Mouse (Mus musculus) lung, embryonic 15.5 days (tissue): ENCODE data around the gene Pnkp. TPM values are rescaled to one million over a fixed set of nuclear protein-coding genes. Genes with fewer than 3 reads are reported as not detected.

Source experiments
- ATAC-seq: fragments of 200-750 bp; cut with Nextera tagmentation; 2 replicates; pipeline ENCODE4 v1.8.0; 2017; ENCODE audit warnings: moderate number of reproducible peaks, borderline replicate concordance; ENCODE audit not compliant: low FRiP score, low TSS enrichment; ENCODE audit errors: extremely low read depth
- H3K27ac ChIP-seq: fragments of 300-500 bp; sonication (generic); 2 replicates; pipeline ENCODE4 v1.5.1; 2015; ENCODE audit warnings: moderate library complexity, mild to moderate bottlenecking, inconsistent platforms
- H3K27me3 ChIP-seq: fragments of 300-500 bp; sonication (generic); 2 replicates; pipeline ENCODE4 v1.6.1; 2015; ENCODE audit warnings: inconsistent platforms
- H3K36me3 ChIP-seq: fragments of 300-500 bp; sonication (generic); 2 replicates; pipeline ENCODE4 v1.6.1; 2015; ENCODE audit warnings: inconsistent platforms
- H3K4me1 ChIP-seq: fragments of 300-500 bp; sonication (generic); 2 replicates; pipeline ENCODE4 v1.6.1; 2015; ENCODE audit warnings: inconsistent platforms
- H3K4me2 ChIP-seq: fragments of 300-500 bp; sonication (generic); 2 replicates; pipeline ENCODE4 v1.6.1; 2015; ENCODE audit warnings: inconsistent platforms, mild to moderate bottlenecking, moderate library complexity
- H3K4me3 ChIP-seq: fragments of 300-500 bp; sonication (generic); 2 replicates; pipeline ENCODE4 v1.5.1; 2015; ENCODE audit warnings: mild to moderate bottlenecking, inconsistent platforms
- H3K9ac ChIP-seq: fragments of 300-500 bp; sonication (generic); 2 replicates; pipeline ENCODE4 v1.6.1; 2015; ENCODE audit warnings: inconsistent platforms
- H3K9me3 ChIP-seq: fragments of 300-500 bp; sonication (generic); 2 replicates; pipeline ENCODE4 v1.6.1; 2016; ENCODE audit warnings: inconsistent platforms
- WGBS: fragments of 180-500 bp; shearing (Covaris S2); methylation state at CpG from one replicate; pipeline ENCODE4 v1.1.7; 2015; 5-methylcytosine and 5-hydroxymethylcytosine counted together
- polyA plus RNA-seq: library from polyadenylated mRNA; unstranded; fragments of >200 nt; fragmentation: Nextera tagmentation; extraction: Ambion mirVana; gene quantifications from 2 replicates; pipeline ENCODE4 v1.2.1, GENCODE M21; 2015

Gene Pnkp
- 37.6 and 37.9 TPM in 2 replicates for polyA plus RNA-seq

- Histone ChIP-seq H3K4me3 (peak within 1 kb of the TSS; percentile 77), H3K27me3 (no peaks in the 10 kb centered on the region), H3K9me3 (no peaks in the 10 kb centered on the region), H3K36me3 (peaks cover 15% of the 10 kb centered on the region), H3K9ac (peak within 1 kb of the TSS; percentile 80), H3K4me2 (peak within 1 kb of the TSS; percentile 91), H3K4me1 (peaks cover 68% of the 10 kb centered on the region), H3K27ac (peak within 1 kb of the TSS; percentile 95)
- ATAC-seq = peak; percentile 23
- WGBS = under 1% methylated on average over 32 of the region's 32 CpGs
Observed at GRCm38 (mm10) chr7:44857042-44857552, at the start of gene Pnkp. Pnkp (plus strand) TSS chr7:44857139.

GRCm38 (mm10) chr7:44808927-44809326 lies 48.0 kb upstream of the Pnkp start:
- H3K36me3 ChIP-seq = peaks cover 15% of the 10 kb centered on the region
- no peak for ATAC-seq
- no peaks in the 10 kb centered on the region for H3K27me3 ChIP-seq
- no peaks in the 10 kb centered on the region for H3K9me3 ChIP-seq
- H3K9ac ChIP-seq = no peak overlapping the region
- no peak overlapping the region for H3K27ac ChIP-seq
- H3K4me1 ChIP-seq = no peaks in the 10 kb centered on the region
- no peak overlapping the region for H3K4me2 ChIP-seq
- no peak overlapping the region for H3K4me3 ChIP-seq
- WGBS = 76% methylated on average over 2 of the region's 2 CpGs

GRCm38 (mm10) chr7:44809466-44809865 lies 47.5 kb upstream of the Pnkp start:
- Histone ChIP-seq H3K27me3 (no peaks in the 10 kb centered on the region), H3K9ac (no peak overlapping the region), H3K4me3 (no peak overlapping the region), H3K36me3 (peaks cover 20% of the 10 kb centered on the region), H3K4me1 (no peaks in the 10 kb centered on the region), H3K9me3 (no peaks in the 10 kb centered on the region), H3K4me2 (no peak overlapping the region), H3K27ac (no peak overlapping the region)
- WGBS = 88% methylated on average over 3 of the region's 3 CpGs
- ATAC-seq = no peak

DNA sequence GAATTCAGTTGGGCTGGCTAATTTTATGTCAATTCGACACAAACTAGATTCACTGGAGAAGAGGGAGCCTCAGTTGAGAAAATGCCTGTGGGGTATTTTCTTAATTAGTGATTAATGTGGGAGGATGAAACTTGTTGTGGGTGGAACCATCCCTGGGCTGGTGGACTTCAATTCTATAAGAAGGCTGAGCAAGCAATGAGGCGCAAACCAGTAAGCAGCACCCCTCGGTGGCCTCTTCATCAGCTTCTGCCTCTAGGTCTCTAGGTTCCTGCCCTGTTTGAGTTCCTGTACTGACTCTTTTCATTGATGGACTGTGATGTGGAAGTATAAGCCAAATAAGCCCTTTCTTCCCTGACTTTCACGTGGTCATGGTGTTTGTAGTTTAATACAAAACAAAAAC lies 46.6 kb upstream of the Pnkp start:
- WGBS = 82% methylated on average over 4 of the region's 4 CpGs
- Histone ChIP-seq H3K27me3 (no peaks in the 10 kb centered on the region), H3K27ac (no peak overlapping the region), H3K9me3 (no peaks in the 10 kb centered on the region), H3K4me2 (no peak overlapping the region), H3K4me1 (peaks cover 8% of the 10 kb centered on the region), H3K9ac (no peak overlapping the region), H3K4me3 (no peak overlapping the region), H3K36me3 (peaks cover 21% of the 10 kb centered on the region)
- ATAC-seq = no peak

GRCm38 (mm10) chr7:44810819-44811557 lies 46.0 kb upstream of the Pnkp start:
- Histone ChIP-seq H3K4me3 (no peak overlapping the region), H3K9ac (no peak overlapping the region), H3K4me2 (no peak overlapping the region), H3K27ac (no peak overlapping the region), H3K4me1 (peaks cover 8% of the 10 kb centered on the region), H3K9me3 (no peaks in the 10 kb centered on the region), H3K27me3 (no peaks in the 10 kb centered on the region), H3K36me3 (peaks cover 21% of the 10 kb centered on the region)
- 87% methylated on average over 7 of the region's 7 CpGs for WGBS
- ATAC-seq = no peak

DNA sequence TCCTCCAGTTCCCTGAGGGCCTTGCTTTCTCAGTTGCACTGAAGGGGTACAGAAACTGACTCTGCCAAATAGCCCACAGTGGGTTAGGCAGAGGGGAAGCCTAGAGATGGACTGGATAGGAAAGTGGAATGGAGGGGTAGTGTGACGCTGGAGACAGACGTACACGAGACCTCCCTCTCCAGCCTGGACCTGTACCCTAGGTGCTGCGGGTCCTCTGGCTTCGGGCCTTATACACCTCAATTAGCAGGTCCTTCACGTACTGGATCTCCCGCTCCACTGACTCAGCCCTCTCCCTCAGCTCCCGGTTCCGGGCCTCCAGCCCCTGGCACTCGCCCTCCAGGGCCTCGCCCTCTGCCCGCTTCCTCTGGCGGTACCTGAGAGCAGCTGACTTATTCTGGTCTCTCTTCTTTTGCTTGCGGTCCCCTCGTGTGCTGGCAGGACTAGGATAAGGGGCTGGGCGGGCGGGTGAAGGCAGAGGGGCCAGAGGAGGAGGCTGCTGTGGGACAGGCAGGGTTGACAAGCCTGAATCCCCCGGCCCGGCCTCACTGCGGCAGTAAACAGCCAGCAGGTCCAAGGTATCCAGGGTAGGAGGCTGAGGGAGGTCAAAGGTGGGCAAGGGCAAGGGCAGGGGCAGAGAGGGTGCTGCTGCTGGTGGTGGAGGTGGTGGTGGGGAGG lies 44.2 kb upstream of the Pnkp start:
- WGBS = 86% methylated on average over 20 of the region's 20 CpGs
- Histone ChIP-seq H3K36me3 (peaks cover 21% of the 10 kb centered on the region), H3K27me3 (no peaks in the 10 kb centered on the region), H3K9ac (no peak overlapping the region), H3K4me1 (peaks cover 14% of the 10 kb centered on the region), H3K9me3 (no peaks in the 10 kb centered on the region), H3K27ac (no peak overlapping the region), H3K4me2 (no peak overlapping the region), H3K4me3 (no peak overlapping the region)
- ATAC-seq = no peak

- no peak for ATAC-seq
- H3K36me3 ChIP-seq = peaks cover 21% of the 10 kb centered on the region
- H3K9ac ChIP-seq = no peak overlapping the region
- no peak overlapping the region for H3K27ac ChIP-seq
- no peaks in the 10 kb centered on the region for H3K27me3 ChIP-seq
- peaks cover 26% of the 10 kb centered on the region for H3K4me1 ChIP-seq
- no peak overlapping the region for H3K4me3 ChIP-seq
- WGBS = 88% methylated on average over 3 of the region's 3 CpGs
- no peaks in the 10 kb centered on the region for H3K9me3 ChIP-seq
- H3K4me2 ChIP-seq = no peak overlapping the region
Observed at GRCm38 (mm10) chr7:44813985-44814384, 43.0 kb upstream of the Pnkp start.

DNA sequence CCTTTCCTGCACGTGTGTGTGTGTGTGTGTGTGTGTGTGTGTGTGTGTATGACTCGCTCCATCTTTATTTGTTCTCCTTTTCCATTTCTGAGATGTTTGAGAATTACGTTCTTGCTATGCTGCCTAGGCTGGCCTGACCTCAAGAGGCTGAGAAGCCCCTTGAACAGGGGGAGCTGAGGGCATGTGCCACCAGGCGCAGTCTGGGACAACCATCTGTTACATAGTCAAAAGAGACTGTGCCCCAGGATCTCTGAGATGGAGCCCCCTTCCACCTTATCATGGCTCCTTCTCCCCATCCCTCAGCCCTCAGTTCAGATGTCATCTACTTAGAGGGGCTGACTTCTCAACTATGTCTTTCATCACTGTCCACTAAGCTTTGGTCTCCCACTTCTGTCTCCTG lies 42.5 kb upstream of the Pnkp start:
- no peak overlapping the region for H3K9ac ChIP-seq
- 83% methylated on average over 4 of the region's 4 CpGs for WGBS
- H3K9me3 ChIP-seq = no peaks in the 10 kb centered on the region
- peak overlapping the region; percentile 60 for H3K4me2 ChIP-seq
- peaks cover 21% of the 10 kb centered on the region for H3K36me3 ChIP-seq
- H3K27ac ChIP-seq = no peak overlapping the region
- ATAC-seq = no peak
- H3K4me3 ChIP-seq = no peak overlapping the region
- peaks cover 30% of the 10 kb centered on the region for H3K4me1 ChIP-seq
- no peaks in the 10 kb centered on the region for H3K27me3 ChIP-seq

DNA sequence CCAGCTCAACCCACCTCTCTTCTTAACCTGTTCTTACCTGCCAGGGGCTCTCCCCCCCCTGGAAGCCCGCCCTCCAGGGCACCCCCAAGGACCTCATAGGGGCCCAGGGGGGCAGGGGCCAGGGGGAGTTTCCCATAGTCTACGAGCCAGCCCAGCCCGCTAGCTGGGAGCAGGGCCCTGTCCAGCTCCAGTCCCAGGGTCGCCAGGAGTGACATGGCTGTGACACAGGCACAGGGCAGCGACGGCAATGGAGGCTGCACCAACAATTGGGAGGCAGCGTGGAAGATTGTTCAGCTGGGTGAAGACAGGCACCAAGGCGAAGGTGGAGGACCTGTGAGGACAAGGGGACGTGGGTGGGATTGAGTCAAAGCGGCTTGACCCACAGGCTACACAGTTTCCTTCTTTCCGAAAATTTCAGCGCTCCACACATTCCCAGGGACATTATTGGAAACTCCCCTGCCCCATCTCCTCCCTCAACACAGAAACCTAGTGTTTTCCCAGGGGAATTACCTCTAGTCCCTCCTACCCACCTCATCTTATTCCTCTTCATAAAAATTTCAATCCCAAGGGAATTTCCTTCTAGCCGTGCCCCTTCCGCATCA lies 41.9 kb upstream of the Pnkp start:
- 31% methylated on average over 14 of the region's 14 CpGs for WGBS

DNA sequence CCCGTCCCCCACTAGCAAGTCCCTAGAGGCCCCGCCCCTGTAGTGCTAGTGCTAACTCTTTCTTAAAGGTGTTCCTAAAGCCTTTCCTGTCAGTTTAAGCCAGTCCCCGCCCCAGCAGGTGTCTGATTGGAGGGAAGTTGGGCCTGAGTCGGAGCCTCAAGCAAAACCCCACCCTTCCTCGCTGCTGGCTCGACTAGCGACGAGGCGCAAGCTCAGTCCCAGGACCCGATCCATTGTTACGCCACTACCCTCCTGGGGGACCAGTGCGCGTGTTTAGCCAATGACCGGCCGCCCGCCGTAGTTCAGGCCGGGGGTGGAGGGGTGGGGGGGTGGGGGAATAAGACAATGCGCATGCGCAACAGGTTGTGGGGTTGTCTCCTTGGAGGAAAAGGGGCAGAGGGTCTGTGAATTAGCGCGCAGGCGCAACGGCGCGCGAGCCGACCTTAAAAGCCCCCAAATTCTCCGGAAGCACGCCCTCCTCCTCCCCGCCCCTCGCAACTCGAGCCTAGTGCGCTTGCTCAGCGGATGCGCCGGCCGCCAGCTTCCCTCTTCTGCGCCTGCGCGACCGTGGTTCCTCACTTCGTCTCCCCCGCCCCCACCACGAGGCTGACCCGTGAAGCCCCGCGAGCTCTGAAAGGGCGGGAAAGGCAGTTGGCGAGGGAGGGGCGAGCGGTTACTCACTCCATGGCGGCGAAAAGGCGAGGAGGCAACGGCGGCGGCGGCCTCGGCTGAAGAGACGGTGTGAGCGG lies 41.0 kb upstream of the Pnkp start, which contains the start of the genes Nup62 and Il4i1:
Nup62 (plus strand) TSS at position 368 of the 749 bp plus-strand sequence.
Il4i1 (plus strand) TSS at position 667 of the 749 bp plus-strand sequence.
- peak; percentile 95 for ATAC-seq
- peak within 1 kb of the TSS; percentile 96 for H3K9ac ChIP-seq
- WGBS = under 1% methylated on average over 60 of the region's 62 CpGs
- peak within 1 kb of the TSS; percentile 79 for H3K4me3 ChIP-seq
- H3K4me1 ChIP-seq = peaks cover 44% of the 10 kb centered on the region
- no peaks in the 10 kb centered on the region for H3K27me3 ChIP-seq
- peaks cover 19% of the 10 kb centered on the region for H3K36me3 ChIP-seq
- H3K9me3 ChIP-seq = no peaks in the 10 kb centered on the region
- peak within 1 kb of the TSS; percentile 60 for H3K4me2 ChIP-seq
- H3K27ac ChIP-seq = peak within 1 kb of the TSS; percentile 98

More for the DNA sequence above, 41.9 kb upstream of the Pnkp start:
- H3K4me1 ChIP-seq = peaks cover 37% of the 10 kb centered on the region
- H3K27ac ChIP-seq = peak overlapping the region; percentile 98
- peak overlapping the region; percentile 60 for H3K4me2 ChIP-seq
- peaks cover 21% of the 10 kb centered on the region for H3K36me3 ChIP-seq
- no peaks in the 10 kb centered on the region for H3K9me3 ChIP-seq
- H3K4me3 ChIP-seq = peak overlapping the region; percentile 79
- H3K9ac ChIP-seq = peak overlapping the region; percentile 35; the same call in 1 of the 2 replicates
- H3K27me3 ChIP-seq = no peaks in the 10 kb centered on the region
- ATAC-seq = no peak

DNA sequence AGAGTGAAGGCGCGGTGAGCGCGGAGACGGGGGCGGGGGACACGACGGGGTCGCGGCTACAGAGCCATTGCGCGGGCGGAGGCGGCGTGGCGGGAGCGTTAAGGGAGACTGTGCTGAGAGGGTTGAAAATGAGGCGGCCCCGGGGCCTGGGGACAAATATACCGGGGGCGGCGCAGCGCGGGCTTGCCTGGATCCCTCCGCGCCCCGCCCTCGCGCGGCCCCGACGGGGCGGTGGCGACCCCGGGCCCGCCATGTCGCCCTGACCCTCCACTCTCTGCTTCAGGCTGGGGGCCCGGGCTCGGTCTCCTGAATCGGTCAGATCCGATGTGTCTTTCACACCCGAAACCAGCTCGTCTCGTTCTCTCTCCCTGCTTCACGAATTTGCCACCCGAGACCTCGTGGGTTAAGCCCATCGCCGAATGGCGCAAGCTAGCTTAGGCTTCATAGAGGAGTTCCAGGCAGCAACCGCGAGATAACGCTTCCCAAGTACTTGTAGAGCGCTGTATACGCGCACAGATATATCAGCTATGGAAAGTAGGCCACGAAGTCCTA lies 40.4 kb upstream of the Pnkp start, which contains the start of gene Atf5:
Atf5 (minus strand) TSS at position 189 of the 552 bp plus-strand sequence.
- peak; percentile 43 for ATAC-seq
- Histone ChIP-seq H3K4me2 (peak within 1 kb of the TSS; percentile 60), H3K9me3 (no peaks in the 10 kb centered on the region), H3K36me3 (peaks cover 15% of the 10 kb centered on the region), H3K4me3 (peak within 1 kb of the TSS; percentile 79), H3K27ac (peak within 1 kb of the TSS; percentile 98), H3K9ac (peak within 1 kb of the TSS; percentile 96), H3K4me1 (peaks cover 51% of the 10 kb centered on the region), H3K27me3 (no peaks in the 10 kb centered on the region)
- WGBS = under 1% methylated on average over 32 of the region's 57 CpGs
